Mouse (Mus musculus): ENCODE results near the gene Slc9a5.

- TF ChIP-seq CTCF (conservative IDR thresholded peaks at IDR 0.05 in 1 of 2, IDR thresholded peaks at IDR 0.05 in 1 of 2; ENCODE audit: low read depth in 2 of 2, low read length in 2 of 2) (no peak), POLR2A (IDR thresholded peaks at IDR 0.05; ENCODE audit: low read depth, low read length) (no peak; the same call in 1 of the 2 replicates), MAX (IDR thresholded peaks at IDR 0.05; ENCODE audit: low read length) (no peak), MEF2A (IDR thresholded peaks at IDR 0.05; ENCODE audit: borderline replicate concordance, low read depth, low read length) (no peak), MYC (IDR thresholded peaks at IDR 0.05; ENCODE audit: low read depth, low read length) (no peak), ZMIZ1 (IDR thresholded peaks at IDR 0.05; ENCODE audit: low read depth, low read length) (peak; percentile 89), EP300 (IDR thresholded peaks at IDR 0.05; ENCODE audit: low read length) (no peak), GABPA (IDR thresholded peaks at IDR 0.05; ENCODE audit: insufficient replicate concordance, low read depth, low read length) (no peak)
Observed at GRCm38 (mm10) chr8:105304325-105305210, 44.1 kb upstream of the Slc9a5 start.
